Mouse (Mus musculus) C2C12 (cell line): ENCODE measurements around the gene Cyth1. TPM values are rescaled to one million over a fixed set of nuclear protein-coding genes. Genes with fewer than 3 reads are reported as not detected.

Experiments used
- H3K27me3 ChIP-seq: one replicate; pipeline ENCODE4 v1.6.1; 2011; ENCODE audit not compliant: control insufficient read depth, insufficient read depth, insufficient read length
- H3K36me3 ChIP-seq: one replicate; pipeline ENCODE4 v1.6.1; 2011; ENCODE audit not compliant: control insufficient read depth, insufficient read depth
- H3K4me3 ChIP-seq: one replicate; pipeline ENCODE4 v1.5.1; 2011; ENCODE audit warnings: mild to moderate bottlenecking, control low read depth; ENCODE audit not compliant: poor library complexity, insufficient read depth, severe bottlenecking
- H3K79me2 ChIP-seq: one replicate; pipeline ENCODE4 v1.6.1; 2011; ENCODE audit not compliant: control insufficient read depth, insufficient read depth
- H3K79me3 ChIP-seq: one replicate; pipeline ENCODE4 v1.6.1; 2011; ENCODE audit warnings: low read depth, control low read depth
- H3ac ChIP-seq: one replicate; pipeline ENCODE3; 2011; ENCODE audit warnings: low read depth; ENCODE audit not compliant: control insufficient read depth, insufficient read length
- CEBPB ChIP-seq: IDR thresholded peaks from one replicate; pipeline ENCODE4 v1.6.1; 2011; ENCODE audit warnings: low read depth, mild to moderate bottlenecking, control low read depth, moderate library complexity
- CTCF ChIP-seq: IDR thresholded peaks from one replicate; pipeline ENCODE4 v1.5.1; 2011; ENCODE audit not compliant: control insufficient read depth, insufficient read depth, insufficient read length
- FOSL1 ChIP-seq: IDR thresholded peaks from one replicate; pipeline ENCODE4 v1.8.0; 2011; ENCODE audit warnings: mild to moderate bottlenecking, low read length; ENCODE audit not compliant: poor library complexity, insufficient read depth, severe bottlenecking
- MAX ChIP-seq: IDR thresholded peaks from one replicate; pipeline ENCODE4 v1.6.1; 2011; ENCODE audit warnings: mild to moderate bottlenecking, control low read depth
- MYOD1 ChIP-seq: IDR thresholded peaks from one replicate; pipeline ENCODE4 v1.6.1; 2011; ENCODE audit warnings: low read depth; ENCODE audit not compliant: control insufficient read depth, insufficient read length
- MYOG ChIP-seq: IDR thresholded peaks from one replicate; pipeline ENCODE4 v1.6.1; 2011; ENCODE audit not compliant: control insufficient read depth, insufficient read length; ENCODE audit errors: extremely low read depth
- USF1 ChIP-seq: IDR thresholded peaks from one replicate; pipeline ENCODE4 v1.6.1; 2011; ENCODE audit warnings: low read depth, mild to moderate bottlenecking, control low read depth, moderate library complexity
- polyA plus RNA-seq: library from polyadenylated mRNA; unstranded; fragments of >200 nt; fragmentation: generic; extraction: Trizol; gene quantifications from one replicate; pipeline ENCODE4 v1.2.1, GENCODE M21; 2012; ENCODE audit warnings: missing spikeins

The Cyth1 gene
- polyA plus RNA-seq, 1 experiment: 7.9 TPM

GRCm38 (mm10) chr11:118152964-118153363 lies 95.4 kb downstream of the Cyth1 start:
- no peaks in the 10 kb centered on the region for H3K79me2 ChIP-seq
- no peak overlapping the region for H3ac ChIP-seq
- no peak overlapping the region for H3K4me3 ChIP-seq
- H3K36me3 ChIP-seq: no peaks in the 10 kb centered on the region
- no peaks in the 10 kb centered on the region for H3K79me3 ChIP-seq
- no peaks in the 10 kb centered on the region for H3K27me3 ChIP-seq
- no peak for TF ChIP-seq MAX
- no peak for TF ChIP-seq FOSL1
- no peak for TF ChIP-seq MYOG
- no peak for TF ChIP-seq MYOD1
- TF ChIP-seq USF1: no peak

- H3K36me3 ChIP-seq: no peaks in the 10 kb centered on the region
- no peak overlapping the region for H3K4me3 ChIP-seq
- TF ChIP-seq MYOG (no peak), USF1 (no peak), MAX (no peak), MYOD1 (no peak), CTCF (no peak), CEBPB (no peak), FOSL1 (no peak)
- H3K79me2 ChIP-seq: no peaks in the 10 kb centered on the region
- H3K79me3 ChIP-seq: no peaks in the 10 kb centered on the region
- H3K27me3 ChIP-seq: no peaks in the 10 kb centered on the region
- no peak overlapping the region for H3ac ChIP-seq
Measured at GRCm38 (mm10) chr11:118151423-118152180, 96.8 kb downstream of the Cyth1 start.

GRCm38 (mm10) chr11:118150115-118150701 lies 98.2 kb downstream of the Cyth1 start:
- Histone ChIP-seq H3K36me3 (no peaks in the 10 kb centered on the region), H3ac (no peak overlapping the region), H3K27me3 (no peaks in the 10 kb centered on the region), H3K79me2 (no peaks in the 10 kb centered on the region), H3K79me3 (no peaks in the 10 kb centered on the region), H3K4me3 (no peak overlapping the region)
- no peak for TF ChIP-seq CEBPB

- H3K4me3 ChIP-seq: no peak overlapping the region
- TF ChIP-seq USF1 (no peak), FOSL1 (no peak), MYOD1 (no peak), CTCF (no peak), MYOG (no peak), CEBPB (no peak), MAX (no peak)
- H3K27me3 ChIP-seq: no peaks in the 10 kb centered on the region
- no peaks in the 10 kb centered on the region for H3K79me3 ChIP-seq
- H3K36me3 ChIP-seq: no peaks in the 10 kb centered on the region
- no peak overlapping the region for H3ac ChIP-seq
- H3K79me2 ChIP-seq: no peaks in the 10 kb centered on the region
Measured at GRCm38 (mm10) chr11:118147877-118148637, 100.3 kb downstream of the Cyth1 start.

GRCm38 (mm10) chr11:118146446-118146845 lies 101.9 kb downstream of the Cyth1 start:
- Histone ChIP-seq H3ac (peak overlapping the region; percentile 77), H3K36me3 (no peaks in the 10 kb centered on the region), H3K79me2 (no peaks in the 10 kb centered on the region), H3K79me3 (no peaks in the 10 kb centered on the region), H3K27me3 (no peaks in the 10 kb centered on the region), H3K4me3 (peak overlapping the region; percentile 18)
- TF ChIP-seq FOSL1 (no peak), MYOD1 (no peak), USF1 (no peak), MAX (no peak), CEBPB (no peak), MYOG (no peak), CTCF (no peak)
